Mouse (Mus musculus) heart, embryonic 16.5 days (tissue): ENCODE data around the gene Mlh1. TPM values are rescaled to one million over a fixed set of nuclear protein-coding genes. Genes with fewer than 3 reads are reported as not detected.
A peak's percentile ranks its signal among the peaks of the same experiment; 100 is the strongest.

Source experiments
- ATAC-seq: fragments of 200-750 bp; cut with Nextera tagmentation; replicated peaks from 2 replicates; pipeline ENCODE4 v1.8.0; 2017; ENCODE audit warnings: moderate number of reproducible peaks; ENCODE audit not compliant: insufficient read depth, low FRiP score; ENCODE audit errors: extremely low read depth
- H3K27ac ChIP-seq: fragments of 300-500 bp; sonication (generic); 2 replicates; pipeline ENCODE4 v1.5.1; 2014; ENCODE audit warnings: mild to moderate bottlenecking, low read length, control low read depth, moderate library complexity
- H3K27me3 ChIP-seq: fragments of 300-500 bp; sonication (generic); 2 replicates; pipeline ENCODE4 v1.6.1; 2014; ENCODE audit warnings: low read length, mixed read lengths; ENCODE audit not compliant: control insufficient read depth, insufficient read depth
- H3K36me3 ChIP-seq: fragments of 300-500 bp; sonication (generic); 2 replicates; pipeline ENCODE4 v1.6.1; 2014; ENCODE audit not compliant: control insufficient read depth, insufficient read depth
- H3K4me1 ChIP-seq: fragments of 300-500 bp; sonication (generic); 2 replicates; pipeline ENCODE4 v1.6.1; 2014; ENCODE audit warnings: low read length, mixed read lengths; ENCODE audit not compliant: control insufficient read depth, insufficient read depth
- H3K4me2 ChIP-seq: fragments of 300-500 bp; sonication (generic); 2 replicates; pipeline ENCODE4 v1.6.1; 2014; ENCODE audit warnings: low read depth, mild to moderate bottlenecking, control low read depth, low read length
- H3K4me3 ChIP-seq: fragments of 300-500 bp; sonication (generic); 2 replicates; pipeline ENCODE4 v1.5.1; 2014; ENCODE audit warnings: mild to moderate bottlenecking, control low read depth, low read length
- H3K9ac ChIP-seq: fragments of 300-500 bp; sonication (generic); 2 replicates; pipeline ENCODE4 v1.6.1; 2014; ENCODE audit warnings: low read length, control low read depth
- H3K9me3 ChIP-seq: fragments of 300-500 bp; sonication (generic); replicated peaks from 2 replicates; pipeline ENCODE4 v1.6.1; 2016; ENCODE audit warnings: low read length; ENCODE audit not compliant: control insufficient read depth
- WGBS: fragments of 180-500 bp; shearing (Covaris S2); extraction: QIAGEN DNeasy Blood & Tissue Kit; methylation state at CpG from one replicate; pipeline ENCODE4 v1.1.7; 2014; 5-methylcytosine and 5-hydroxymethylcytosine counted together
- polyA plus RNA-seq: library from polyadenylated mRNA; unstranded; fragments of >200 nt; fragmentation: Nextera tagmentation; extraction: Ambion mirVana; gene quantifications from 2 replicates; pipeline ENCODE4 v1.2.1, GENCODE M21; 2015

The Mlh1 gene
- polyA plus RNA-seq, 1 experiment from 2014 or later = 34.6 TPM

- WGBS = 6% methylated on average over 19 of the region's 19 CpGs
- peaks cover 31% of the 10 kb centered on the region for H3K4me1 ChIP-seq
- no peaks in the 10 kb centered on the region for H3K9me3 ChIP-seq
- peak overlapping the region; percentile 69 for H3K4me3 ChIP-seq
- no peak for ATAC-seq
- H3K4me2 ChIP-seq = peak overlapping the region; percentile 86
- no peaks in the 10 kb centered on the region for H3K27me3 ChIP-seq
- H3K9ac ChIP-seq = peak overlapping the region; percentile 87
- peak overlapping the region; percentile 98 for H3K27ac ChIP-seq
- H3K36me3 ChIP-seq = 0 out of 2 replicates have a peak, but pooled peaks cover 3% of the 10 kb centered on the region
These were observed 765 bp upstream of the Mlh1 start for GRCm38 (mm10) chr9:111272356-111272755.

GRCm38 (mm10) chr9:111271056-111271433 lies 546 bp downstream of the Mlh1 start:
- Histone ChIP-seq H3K36me3 (peaks cover 8% of the 10 kb centered on the region), H3K9me3 (no peaks in the 10 kb centered on the region), H3K9ac (peak overlapping the region; percentile 96), H3K27ac (peak overlapping the region; percentile 97), H3K4me1 (peaks cover 30% of the 10 kb centered on the region), H3K4me2 (peak overlapping the region; percentile 67), H3K4me3 (peak overlapping the region; percentile 69), H3K27me3 (no peaks in the 10 kb centered on the region)
- under 1% methylated on average over 32 of the region's 32 CpGs for WGBS
- peak; percentile 18 for ATAC-seq

- peak overlapping the region; percentile 67 for H3K4me2 ChIP-seq
- H3K4me3 ChIP-seq = peak overlapping the region; percentile 69
- no peaks in the 10 kb centered on the region for H3K9me3 ChIP-seq
- peak overlapping the region; percentile 97 for H3K27ac ChIP-seq
- no peak for ATAC-seq
- H3K4me1 ChIP-seq = peaks cover 25% of the 10 kb centered on the region
- no peaks in the 10 kb centered on the region for H3K27me3 ChIP-seq
- peaks cover 9% of the 10 kb centered on the region for H3K36me3 ChIP-seq
- H3K9ac ChIP-seq = peak overlapping the region; percentile 96
- 14% methylated on average over 5 of the region's 5 CpGs for WGBS
These were observed 985 bp downstream of the Mlh1 start for GRCm38 (mm10) chr9:111270606-111271005.

GRCm38 (mm10) chr9:111267998-111268397 lies 3.6 kb downstream of the Mlh1 start:
- 99% methylated on average over 2 of the region's 2 CpGs for WGBS
- peaks cover 25% of the 10 kb centered on the region for H3K36me3 ChIP-seq

GRCm38 (mm10) chr9:111261356-111261755 lies 10.2 kb downstream of the Mlh1 start:
- ATAC-seq = no peak
- H3K27ac ChIP-seq = no peak overlapping the region
- no peaks in the 10 kb centered on the region for H3K9me3 ChIP-seq
- peaks cover 55% of the 10 kb centered on the region for H3K36me3 ChIP-seq
- H3K4me3 ChIP-seq = no peak overlapping the region
- no peaks in the 10 kb centered on the region for H3K27me3 ChIP-seq
- WGBS = 95% methylated on average over 4 of the region's 4 CpGs
- H3K4me1 ChIP-seq = no peaks in the 10 kb centered on the region
- no peak overlapping the region for H3K4me2 ChIP-seq
- no peak overlapping the region for H3K9ac ChIP-seq

More at GRCm38 (mm10) chr9:111267998-111268397, 3.6 kb downstream of the Mlh1 start:
- Histone ChIP-seq H3K27ac (no peak overlapping the region), H3K27me3 (no peaks in the 10 kb centered on the region), H3K9ac (no peak overlapping the region), H3K4me2 (no peak overlapping the region), H3K4me1 (peaks cover 5% of the 10 kb centered on the region; the same call in 1 of the 2 replicates), H3K9me3 (no peaks in the 10 kb centered on the region), H3K4me3 (no peak overlapping the region)
- no peak for ATAC-seq

- Histone ChIP-seq H3K9me3 (no peaks in the 10 kb centered on the region), H3K4me2 (no peak overlapping the region), H3K4me3 (no peak overlapping the region), H3K27ac (no peak overlapping the region), H3K4me1 (no peaks in the 10 kb centered on the region), H3K27me3 (no peaks in the 10 kb centered on the region), H3K36me3 (peaks cover 57% of the 10 kb centered on the region), H3K9ac (no peak overlapping the region)
- ATAC-seq = no peak; the same call in 1 of the 2 replicates
- WGBS = 31% methylated on average over 1 of the region's 1 CpGs
These were observed 11.1 kb downstream of the Mlh1 start for GRCm38 (mm10) chr9:111260360-111260985.

- ATAC-seq = no peak
- WGBS = 48% methylated on average over 7 of the region's 7 CpGs
- H3K27ac ChIP-seq = no peak overlapping the region
These were observed 19.3 kb downstream of the Mlh1 start for GRCm38 (mm10) chr9:111252161-111252869.

GRCm38 (mm10) chr9:111247682-111248246 lies 23.8 kb downstream of the Mlh1 start:
- 41% methylated on average over 3 of the region's 3 CpGs for WGBS
- ATAC-seq = peak; percentile 96
- H3K9ac ChIP-seq = no peak overlapping the region
- no peak overlapping the region for H3K4me3 ChIP-seq
- H3K9me3 ChIP-seq = no peaks in the 10 kb centered on the region
- H3K27me3 ChIP-seq = no peaks in the 10 kb centered on the region
- peaks cover 19% of the 10 kb centered on the region for H3K4me1 ChIP-seq
- H3K4me2 ChIP-seq = no peak overlapping the region
- H3K27ac ChIP-seq = peak overlapping the region; percentile 85
- peaks cover 36% of the 10 kb centered on the region for H3K36me3 ChIP-seq

More at GRCm38 (mm10) chr9:111252161-111252869, 19.3 kb downstream of the Mlh1 start:
- Histone ChIP-seq H3K36me3 (peaks cover 52% of the 10 kb centered on the region), H3K4me3 (no peak overlapping the region), H3K4me1 (peaks cover 12% of the 10 kb centered on the region), H3K9ac (no peak overlapping the region), H3K9me3 (no peaks in the 10 kb centered on the region), H3K27me3 (no peaks in the 10 kb centered on the region), H3K4me2 (no peak overlapping the region)

GRCm38 (mm10) chr9:111245546-111245945 lies 26.0 kb downstream of the Mlh1 start:
- H3K4me3 ChIP-seq = no peak overlapping the region
- H3K9ac ChIP-seq = no peak overlapping the region
- no peak overlapping the region for H3K4me2 ChIP-seq
- peaks cover 25% of the 10 kb centered on the region for H3K4me1 ChIP-seq
- H3K27ac ChIP-seq = no peak overlapping the region
- 80% methylated on average over 6 of the region's 6 CpGs for WGBS
- no peaks in the 10 kb centered on the region for H3K27me3 ChIP-seq
- peaks cover 30% of the 10 kb centered on the region for H3K36me3 ChIP-seq
- no peaks in the 10 kb centered on the region for H3K9me3 ChIP-seq
- no peak for ATAC-seq
